Mouse (Mus musculus): ENCODE measurements around the gene Gm36210. TPM values are rescaled to one million over a fixed set of nuclear protein-coding genes. Genes with fewer than 3 reads are reported as not detected.

Gm36210 gene
- polyA plus RNA-seq, 1 experiment from 2014 or later, result 0.29 TPM

DNA sequence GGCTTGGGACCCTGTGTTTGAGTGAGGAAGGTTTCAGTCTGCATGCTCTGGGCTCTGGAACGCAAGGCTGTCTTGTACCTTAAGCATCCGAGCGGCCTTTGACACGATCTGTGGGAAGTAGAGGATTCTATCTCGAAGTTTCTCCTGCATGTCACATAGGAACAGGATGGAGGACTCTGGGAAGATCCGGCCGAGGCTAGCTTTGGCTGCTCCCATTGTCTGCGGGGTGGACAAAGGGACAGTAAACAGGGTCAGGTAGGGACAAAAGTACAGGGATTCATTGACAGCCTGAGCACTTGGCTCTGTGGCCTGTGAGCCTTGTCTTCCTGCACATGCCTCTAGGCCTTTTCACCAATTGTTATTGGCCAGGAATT is 55.0 kb downstream of the Gm36210 start:
- ATAC-seq (ENCODE audit: insufficient read depth, low FRiP score, low TSS enrichment) (no peak), DNase-seq (ENCODE audit: low spot score) (no peak)
- H3K4me2 ChIP-seq (ENCODE audit: low read depth), result no peak overlapping the region
- H3K27ac ChIP-seq (ENCODE audit: low read depth, low read length), result no peak overlapping the region
- no peaks in the 10 kb centered on the region for H3K36me3 ChIP-seq (ENCODE audit: control insufficient read depth, insufficient read depth, low read length)
- no peak overlapping the region for H3K9ac ChIP-seq (ENCODE audit: low read length)
- no peaks in the 10 kb centered on the region for H3K4me1 ChIP-seq (ENCODE audit: control insufficient read depth, insufficient read depth, low read length)
- no peaks in the 10 kb centered on the region for H3K27me3 ChIP-seq (ENCODE audit: control insufficient read depth, insufficient read depth, low read length)
- no peaks in the 10 kb centered on the region for H3K9me3 ChIP-seq (ENCODE audit: control insufficient read depth, low read length)
- no peak overlapping the region for H3K4me3 ChIP-seq (ENCODE audit: low read depth, low read length)
- 76% methylated on average over 8 of the region's 8 CpGs for WGBS

DNA sequence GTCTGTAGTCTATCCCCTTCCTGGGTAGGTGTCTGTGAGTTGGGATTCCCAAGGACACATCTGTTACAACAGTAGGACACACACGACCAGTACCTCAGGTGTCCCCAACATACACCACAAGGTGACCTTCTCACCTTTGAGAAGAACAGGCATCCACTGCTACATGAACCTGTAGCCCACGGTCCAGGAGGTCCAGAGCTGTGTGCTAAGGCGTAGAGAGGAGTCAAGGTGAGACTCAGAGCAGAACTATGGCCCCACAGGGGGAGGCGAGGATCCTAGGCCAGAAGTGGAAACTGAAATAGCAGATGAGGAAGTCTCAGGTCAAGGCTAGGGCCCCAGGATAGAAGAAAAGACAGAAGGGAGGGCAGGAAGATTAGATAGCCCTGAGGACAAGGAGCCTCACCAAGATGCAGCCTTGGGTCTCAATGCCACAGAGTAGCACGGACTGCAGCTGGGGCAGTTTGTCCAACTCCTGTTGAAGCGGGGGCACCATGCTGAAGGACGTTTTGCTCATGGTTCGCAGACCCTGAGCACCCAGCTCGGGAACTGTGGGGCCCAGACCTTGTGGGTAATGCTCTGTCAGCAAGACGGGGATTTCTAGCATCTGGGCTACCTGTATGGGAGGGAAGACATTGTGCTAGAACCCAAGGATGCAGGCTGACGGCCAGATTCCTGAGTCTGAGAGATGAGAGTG is 55.5 kb downstream of the Gm36210 start:
- Histone ChIP-seq H3K36me3 (ENCODE audit: control insufficient read depth, insufficient read depth, low read length) (no peaks in the 10 kb centered on the region), H3K27me3 (ENCODE audit: control insufficient read depth, insufficient read depth, low read length) (no peaks in the 10 kb centered on the region), H3K9ac (ENCODE audit: low read length) (no peak overlapping the region), H3K4me1 (ENCODE audit: control insufficient read depth, insufficient read depth, low read length) (no peaks in the 10 kb centered on the region), H3K4me3 (ENCODE audit: low read depth, low read length) (no peak overlapping the region), H3K27ac (ENCODE audit: low read depth, low read length) (no peak overlapping the region), H3K9me3 (ENCODE audit: control insufficient read depth, low read length) (no peaks in the 10 kb centered on the region), H3K4me2 (ENCODE audit: low read depth) (no peak overlapping the region)
- 76% methylated on average over 11 of the region's 11 CpGs for WGBS
- DNase-seq (ENCODE audit: low spot score) (no peak), ATAC-seq (ENCODE audit: insufficient read depth, low FRiP score, low TSS enrichment) (no peak)

DNA sequence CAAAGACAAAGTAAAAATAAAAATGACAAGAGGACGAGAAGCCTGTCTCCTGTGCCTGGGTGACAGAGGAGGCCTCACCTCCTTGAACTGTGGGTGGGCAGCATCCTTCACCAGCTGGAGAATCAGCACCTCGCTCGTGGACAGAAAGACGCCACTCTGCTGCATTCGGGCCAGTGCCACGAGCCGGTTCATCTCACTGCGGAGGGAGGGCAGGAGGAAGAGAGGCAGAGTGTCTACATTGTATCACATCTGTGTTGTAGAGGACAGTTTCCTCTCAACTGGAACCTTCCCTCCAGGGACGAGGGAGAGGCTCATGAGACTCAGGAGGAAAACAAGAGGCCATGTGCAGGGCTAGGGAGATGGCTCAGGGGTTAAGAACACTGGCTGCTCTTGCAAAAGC is 56.9 kb downstream of the Gm36210 start:
- H3K4me1 ChIP-seq (ENCODE audit: control insufficient read depth, insufficient read depth, low read length), result no peaks in the 10 kb centered on the region; the same call in 1 of the 2 replicates
- no peak overlapping the region for H3K4me2 ChIP-seq (ENCODE audit: low read depth)
- WGBS, result 60% methylated on average over 9 of the region's 9 CpGs
- no peak overlapping the region for H3K27ac ChIP-seq (ENCODE audit: low read depth, low read length)
- ATAC-seq (ENCODE audit: insufficient read depth, low FRiP score, low TSS enrichment) (no peak), DNase-seq (ENCODE audit: low spot score) (no peak)
- peaks cover 3% of the 10 kb centered on the region for H3K27me3 ChIP-seq (ENCODE audit: control insufficient read depth, insufficient read depth, low read length)
- no peak overlapping the region for H3K9ac ChIP-seq (ENCODE audit: low read length)
- H3K4me3 ChIP-seq (ENCODE audit: low read depth, low read length), result no peak overlapping the region
- H3K36me3 ChIP-seq (ENCODE audit: control insufficient read depth, insufficient read depth, low read length), result no peaks in the 10 kb centered on the region
- H3K9me3 ChIP-seq (ENCODE audit: control insufficient read depth, low read length), result no peaks in the 10 kb centered on the region

Other genes starting within 250 kb of the Gm36210 start
- gene Ppp6r1, start 247.5 kb downstream of the Gm36210 start, polyA plus RNA-seq (2014; fragmentation: Nextera tagmentation; extraction: Ambion mirVana), result 6.0 and 6.7 TPM in 2 replicates
- gene Hspbp1, start 221.4 kb downstream of the Gm36210 start, polyA plus RNA-seq (2014; fragmentation: Nextera tagmentation; extraction: Ambion mirVana), result 108 and 120 TPM in 2 replicates
- 2.7 and 3.4 TPM in 2 replicates for gene Brsk1, start 215.9 kb downstream of the Gm36210 start, polyA plus RNA-seq (2014; fragmentation: Nextera tagmentation; extraction: Ambion mirVana)
- 0.17 TPM in 1 of 2 replicates, not detected in the other for gene Tmem150b, start 181.3 kb downstream of the Gm36210 start, polyA plus RNA-seq (2014; fragmentation: Nextera tagmentation; extraction: Ambion mirVana)
- 80.6 and 87.0 TPM in 2 replicates for gene Kmt5c, start 166.4 kb downstream of the Gm36210 start, polyA plus RNA-seq (2014; fragmentation: Nextera tagmentation; extraction: Ambion mirVana)
- gene Cox6b2, start 153.4 kb downstream of the Gm36210 start, polyA plus RNA-seq (2014; fragmentation: Nextera tagmentation; extraction: Ambion mirVana), result 23.0 and 27.0 TPM in 2 replicates
- not detected in 2 replicates for gene Fam71e2, start 135.2 kb downstream of the Gm36210 start, polyA plus RNA-seq (2014; fragmentation: Nextera tagmentation; extraction: Ambion mirVana)
- gene Il11, start 123.7 kb downstream of the Gm36210 start, polyA plus RNA-seq (2014; fragmentation: Nextera tagmentation; extraction: Ambion mirVana), result 0.16 TPM in 1 of 2 replicates, not detected in the other
- gene Tmem190, start 123.6 kb downstream of the Gm36210 start, polyA plus RNA-seq (2014; fragmentation: Nextera tagmentation; extraction: Ambion mirVana), result not detected in 2 replicates
- gene Tmem238, start 116.9 kb downstream of the Gm36210 start, polyA plus RNA-seq (2014; fragmentation: Nextera tagmentation; extraction: Ambion mirVana), result 1.7 and 2.2 TPM in 2 replicates
- 157 and 169 TPM in 2 replicates for gene Rpl28, start 113.6 kb downstream of the Gm36210 start, polyA plus RNA-seq (2014; fragmentation: Nextera tagmentation; extraction: Ambion mirVana)
- gene Ube2s, start 93.9 kb downstream of the Gm36210 start, polyA plus RNA-seq (2014; fragmentation: Nextera tagmentation; extraction: Ambion mirVana), result 422 and 471 TPM in 2 replicates
- gene Shisa7, start 61.8 kb downstream of the Gm36210 start, polyA plus RNA-seq (2014; fragmentation: Nextera tagmentation; extraction: Ambion mirVana), result 3.1 and 3.2 TPM in 2 replicates
- gene Isoc2b, start 36.3 kb downstream of the Gm36210 start, polyA plus RNA-seq (2014; fragmentation: Nextera tagmentation; extraction: Ambion mirVana), result 2.4 and 2.5 TPM in 2 replicates
- 0.49 and 0.82 TPM in 2 replicates for gene Isoc2a, start 29.4 kb downstream of the Gm36210 start, polyA plus RNA-seq (2014; fragmentation: Nextera tagmentation; extraction: Ambion mirVana)
- gene Zfp628, start 8.7 kb upstream of the Gm36210 start, polyA plus RNA-seq (2014; fragmentation: Nextera tagmentation; extraction: Ambion mirVana), result 3.5 and 3.8 TPM in 2 replicates
- gene Nat14, start 15.5 kb upstream of the Gm36210 start, polyA plus RNA-seq (2014; fragmentation: Nextera tagmentation; extraction: Ambion mirVana), result 6.4 and 7.1 TPM in 2 replicates
- gene Ssc5d, start 19.3 kb upstream of the Gm36210 start, polyA plus RNA-seq (2014; fragmentation: Nextera tagmentation; extraction: Ambion mirVana), result 2.8 and 3.3 TPM in 2 replicates
- gene Sbk2, start 57.9 kb upstream of the Gm36210 start, polyA plus RNA-seq (2014; fragmentation: Nextera tagmentation; extraction: Ambion mirVana), result not detected in 2 replicates
- 0.09 TPM in 1 of 2 replicates, not detected in the other for gene Sbk3, start 64.7 kb upstream of the Gm36210 start, polyA plus RNA-seq (2014; fragmentation: Nextera tagmentation; extraction: Ambion mirVana)
- 41.6 and 47.8 TPM in 2 replicates for gene Zfp579, start 89.6 kb upstream of the Gm36210 start, polyA plus RNA-seq (2014; fragmentation: Nextera tagmentation; extraction: Ambion mirVana)
- gene Zfp524, start 107.9 kb upstream of the Gm36210 start, polyA plus RNA-seq (2014; fragmentation: Nextera tagmentation; extraction: Ambion mirVana), result 7.8 and 10.1 TPM in 2 replicates
- gene Fiz1, start 108.2 kb upstream of the Gm36210 start, polyA plus RNA-seq (2014; fragmentation: Nextera tagmentation; extraction: Ambion mirVana), result 50.2 and 50.6 TPM in 2 replicates
- 0.36 and 1.1 TPM in 2 replicates for gene Gm44973, start 109.0 kb upstream of the Gm36210 start, polyA plus RNA-seq (2014; fragmentation: Nextera tagmentation; extraction: Ambion mirVana)
- 5.5 and 5.6 TPM in 2 replicates for gene Zfp865, start 113.9 kb upstream of the Gm36210 start, polyA plus RNA-seq (2014; fragmentation: Nextera tagmentation; extraction: Ambion mirVana)
- 6.4 and 8.3 TPM in 2 replicates for gene Ccdc106, start 114.0 kb upstream of the Gm36210 start, polyA plus RNA-seq (2014; fragmentation: Nextera tagmentation; extraction: Ambion mirVana)
- gene 4632433K11Rik, start 127.6 kb upstream of the Gm36210 start, polyA plus RNA-seq (2014; fragmentation: Nextera tagmentation; extraction: Ambion mirVana), result 0.50 TPM in 1 of 2 replicates, not detected in the other
- gene Zfp784, start 131.9 kb upstream of the Gm36210 start, polyA plus RNA-seq (2014; fragmentation: Nextera tagmentation; extraction: Ambion mirVana), result 2.7 and 3.2 TPM in 2 replicates
- gene Zfp580, start 145.0 kb upstream of the Gm36210 start, polyA plus RNA-seq (2014; fragmentation: Nextera tagmentation; extraction: Ambion mirVana), result 42.3 and 48.9 TPM in 2 replicates
- gene U2af2, start 155.6 kb upstream of the Gm36210 start, polyA plus RNA-seq (2014; fragmentation: Nextera tagmentation; extraction: Ambion mirVana), result 167 and 186 TPM in 2 replicates
- 64.8 and 67.4 TPM in 2 replicates for gene Epn1, start 173.7 kb upstream of the Gm36210 start, polyA plus RNA-seq (2014; fragmentation: Nextera tagmentation; extraction: Ambion mirVana)
- not detected in 2 replicates for gene Rfpl4, start 210.4 kb upstream of the Gm36210 start, polyA plus RNA-seq (2014; fragmentation: Nextera tagmentation; extraction: Ambion mirVana)
- not detected in 2 replicates for gene Rasl2-9, start 219.4 kb upstream of the Gm36210 start, polyA plus RNA-seq (2014; fragmentation: Nextera tagmentation; extraction: Ambion mirVana)
- gene Vmn1r55, start 243.2 kb upstream of the Gm36210 start, polyA plus RNA-seq (2014; fragmentation: Nextera tagmentation; extraction: Ambion mirVana), result not detected in 2 replicates